Mouse (Mus musculus) heart, adult 18-20 months (tissue): ENCODE measurements at regions not wholly inside any gene's neighbourhood (a gene's known extent, or its start where the extent isn't known, plus 50 kb on each side); places are given as distances from the start of the nearest gene placed in this dataset.
"Not testable (repeated sequence)": the region's sequence is repeated elsewhere in the genome, so short reads cannot be mapped to it uniquely, and the experiment has no call there.

ENCODE experiments used
- DNase-seq, 2 experiments: peaks; one replicate each; pipeline ENCODE4 v3.0.0; 2021 to 2022; ENCODE audit warnings: mixed read lengths in 1 of 2

DNA sequence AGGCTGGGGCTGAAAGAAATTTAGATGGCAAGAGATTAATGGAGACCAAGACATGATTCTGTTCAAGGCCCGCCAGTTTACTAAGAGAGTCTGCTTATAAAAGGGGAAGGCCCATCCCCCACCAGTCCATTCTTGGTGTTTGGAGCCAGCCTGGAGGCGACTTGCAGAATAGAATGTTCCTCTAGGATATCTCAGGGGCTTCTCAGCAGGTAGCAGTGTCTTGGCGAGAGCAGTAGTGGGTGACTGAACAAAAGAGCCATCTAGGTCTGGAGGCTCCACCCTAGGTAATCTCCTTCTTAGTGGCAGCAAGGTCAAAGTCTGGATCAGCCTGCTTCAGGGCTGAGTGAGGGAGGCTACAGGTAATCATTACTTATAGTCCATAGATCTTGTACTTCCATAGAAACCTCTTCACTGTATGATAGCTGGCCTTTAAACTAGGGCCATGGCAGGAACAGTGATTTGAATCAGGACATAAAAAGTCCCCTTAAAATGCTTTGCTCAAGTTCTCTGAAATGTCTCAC, 166.0 kb upstream of the Gm5538 start:
- not testable (repeated sequence) for DNase-seq

DNA sequence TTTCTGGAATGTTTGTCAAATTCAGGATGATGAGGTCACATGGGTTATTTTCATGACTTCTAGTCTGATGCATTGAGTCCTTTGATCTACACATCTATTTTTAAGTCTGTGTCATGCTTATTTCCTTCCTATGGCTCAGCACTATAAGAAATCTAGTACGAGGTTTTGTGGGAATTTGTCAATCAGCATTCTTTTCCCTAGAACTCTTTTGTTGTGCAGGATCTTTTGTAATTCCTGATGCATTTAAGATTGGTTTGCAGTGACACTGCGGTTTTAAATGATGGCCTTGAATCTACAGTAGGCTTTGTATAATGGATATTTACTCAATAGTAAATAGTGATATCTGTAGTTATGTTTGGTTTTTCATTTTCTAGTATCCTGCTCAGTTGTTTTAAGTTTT, 187.0 kb upstream of the Gm5538 start:
- no peak for DNase-seq

DNA sequence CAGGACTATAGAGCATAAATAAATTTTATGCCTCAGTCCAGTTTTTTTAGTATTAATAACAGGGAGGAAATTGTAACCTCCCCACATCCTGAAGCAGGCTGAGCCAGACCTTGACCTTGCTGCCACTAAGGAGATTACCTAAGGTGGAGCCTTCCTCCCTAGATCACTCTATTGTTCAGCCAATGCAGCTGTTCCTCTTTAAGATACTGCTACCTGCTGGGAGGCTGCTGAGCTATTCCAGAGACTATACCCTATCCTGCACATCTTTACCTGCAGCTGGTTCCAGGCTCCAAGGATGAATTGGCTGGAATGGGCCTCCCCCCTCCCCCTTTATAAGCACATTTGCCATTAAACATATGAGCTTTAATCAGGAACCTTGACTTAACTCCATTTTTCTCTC, 189.0 kb upstream of the Gm5538 start:
- not testable (repeated sequence) for DNase-seq

DNA sequence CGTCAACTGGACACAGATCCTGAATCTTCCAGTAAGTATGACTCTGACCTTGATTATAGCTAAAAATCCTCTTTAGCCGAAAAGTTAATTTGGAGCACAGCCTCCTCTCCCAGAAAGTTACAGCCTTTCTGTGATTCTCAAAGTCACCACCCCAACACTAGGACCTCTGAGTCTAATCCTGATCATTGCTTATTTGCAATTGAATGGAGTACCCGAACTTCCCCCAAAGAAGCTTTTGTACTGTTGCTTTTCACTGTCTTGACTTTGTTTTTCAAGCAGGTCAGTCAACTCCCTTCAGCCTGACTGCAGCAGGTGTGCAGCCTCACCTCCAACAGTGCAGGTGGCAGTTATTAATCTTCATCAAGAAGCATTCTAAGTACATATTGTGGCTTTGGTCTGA, 189.7 kb upstream of the Gm5538 start:
- not testable (repeated sequence) for DNase-seq

DNA sequence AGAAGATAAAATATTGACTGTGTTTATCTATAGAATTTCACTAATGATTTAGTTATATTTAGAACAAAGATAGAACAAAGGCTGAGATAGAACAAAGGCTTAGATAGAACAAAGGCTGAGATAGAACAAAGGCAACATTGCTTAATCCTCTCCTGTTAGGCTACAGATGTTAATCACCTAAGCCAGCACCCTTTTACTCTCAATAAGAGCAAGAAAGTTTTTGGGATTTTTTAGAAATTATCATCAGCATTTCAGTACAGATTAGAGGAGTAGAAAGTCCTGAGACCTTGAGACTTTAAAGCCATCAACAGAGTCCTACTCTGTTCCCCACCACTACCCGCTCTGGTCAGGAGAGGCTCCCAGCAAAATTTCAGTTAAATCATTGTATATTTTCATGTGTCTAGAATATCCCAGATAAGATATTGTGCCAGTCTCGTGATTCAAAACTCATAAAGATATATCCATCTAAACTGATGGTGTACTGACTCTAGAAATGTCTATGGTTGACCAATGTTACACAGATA, 187.2 kb upstream of the Igsf10 start:
- DNase-seq: no peak

DNA sequence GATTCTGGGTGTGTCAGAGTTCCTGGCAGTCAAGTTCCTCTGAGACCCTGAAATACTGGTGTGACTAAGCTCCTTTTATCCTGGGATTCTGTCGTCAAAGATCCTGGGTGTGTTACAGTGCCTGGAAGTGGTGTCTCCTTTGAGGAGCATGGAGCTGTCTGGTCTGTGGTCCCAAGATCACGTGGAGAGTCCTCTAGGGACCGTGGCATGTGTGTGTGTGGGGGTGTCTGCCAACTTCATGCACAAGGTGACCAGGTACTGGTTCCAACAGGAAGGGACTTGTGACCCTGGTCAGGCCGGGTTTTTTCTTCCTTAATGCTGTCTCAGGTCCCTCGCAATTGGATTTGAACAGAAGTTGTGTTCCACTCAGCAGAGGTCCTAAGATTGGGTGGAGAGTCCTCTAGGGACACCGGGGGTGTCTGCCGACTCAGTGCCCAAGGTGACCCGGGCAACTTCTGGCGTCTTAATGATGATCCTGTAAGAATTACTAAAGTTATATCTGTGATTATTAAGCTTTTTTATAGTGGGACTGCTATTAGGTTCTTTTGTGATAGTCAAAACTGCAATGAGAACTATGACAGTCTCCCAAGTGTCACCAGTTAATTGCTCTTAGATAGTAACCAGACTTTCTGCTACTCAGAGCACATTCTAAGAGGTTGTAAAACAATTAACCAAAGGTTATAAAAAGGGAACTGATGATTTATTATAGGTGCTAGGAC, 186.6 kb upstream of the Igsf10 start:
- no peak for DNase-seq

DNA sequence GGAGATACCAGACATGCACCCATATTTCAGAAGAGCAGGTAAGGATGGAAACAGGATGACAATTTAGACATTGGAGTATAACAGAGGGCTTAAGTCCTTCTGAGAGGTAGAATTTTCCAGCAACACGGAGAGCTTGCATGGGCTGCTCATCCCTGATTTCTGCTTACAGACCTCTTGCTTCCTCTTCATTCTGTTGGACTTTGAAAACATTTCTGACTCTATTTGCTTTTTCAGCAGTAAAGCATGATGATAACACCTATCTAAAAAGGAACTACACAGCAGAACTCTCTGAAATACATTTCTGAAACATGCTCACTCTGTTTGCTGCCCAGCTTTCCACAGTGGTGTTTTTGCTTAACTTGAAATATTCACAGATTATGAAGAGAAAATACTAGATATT, 176.6 kb upstream of the Igsf10 start:
- no peak for DNase-seq

DNA sequence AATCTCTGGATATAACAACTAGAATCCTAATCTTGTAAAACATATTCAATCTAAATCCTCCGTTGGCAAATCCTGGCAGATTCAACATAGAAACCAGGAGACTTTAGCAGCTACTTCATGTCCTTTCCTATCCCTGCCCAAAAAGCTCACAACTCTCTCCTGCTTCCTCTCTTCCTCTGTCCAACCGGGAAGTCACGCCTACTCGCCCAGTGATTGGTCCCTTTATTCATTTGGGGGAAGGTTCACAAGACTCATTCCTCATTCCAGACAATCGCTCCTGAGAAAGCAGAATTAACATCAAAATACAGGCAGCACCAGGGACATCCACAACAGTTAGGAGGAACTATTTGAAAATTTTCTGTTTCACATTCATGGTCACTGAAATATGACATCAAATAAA, 133.9 kb upstream of the Igsf10 start:
- peak in 1 of 2 experiments; percentile 9 for DNase-seq

DNA sequence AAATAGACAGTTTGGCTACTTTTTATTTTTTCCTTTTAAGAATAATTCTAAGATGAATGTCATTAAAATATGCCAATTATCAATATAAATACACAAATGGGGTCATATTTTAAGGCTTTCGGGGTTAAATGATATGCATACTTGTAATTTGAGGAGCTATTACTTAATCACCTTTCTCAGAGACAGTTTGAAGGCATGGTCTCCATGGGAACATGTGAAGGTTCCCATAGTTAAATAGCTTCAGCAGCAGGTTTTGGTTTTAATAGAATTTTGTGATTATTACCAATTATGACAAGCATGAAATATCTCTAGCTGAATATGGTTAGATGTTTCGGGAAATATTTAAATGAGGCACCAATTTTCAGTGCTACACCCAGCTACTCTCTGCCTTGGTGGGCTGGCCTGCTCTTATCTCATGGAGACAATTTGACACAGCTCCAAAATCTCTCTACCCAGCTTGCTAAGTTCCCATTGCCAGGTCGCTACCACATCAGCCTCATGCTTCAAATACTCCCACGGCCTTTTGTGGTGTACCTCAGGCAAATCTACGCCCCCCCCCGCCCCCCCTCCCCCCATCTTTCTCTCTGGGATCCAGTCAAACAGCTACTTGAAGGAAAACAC, 133.4 kb upstream of the Igsf10 start:
- no peak for DNase-seq

DNA sequence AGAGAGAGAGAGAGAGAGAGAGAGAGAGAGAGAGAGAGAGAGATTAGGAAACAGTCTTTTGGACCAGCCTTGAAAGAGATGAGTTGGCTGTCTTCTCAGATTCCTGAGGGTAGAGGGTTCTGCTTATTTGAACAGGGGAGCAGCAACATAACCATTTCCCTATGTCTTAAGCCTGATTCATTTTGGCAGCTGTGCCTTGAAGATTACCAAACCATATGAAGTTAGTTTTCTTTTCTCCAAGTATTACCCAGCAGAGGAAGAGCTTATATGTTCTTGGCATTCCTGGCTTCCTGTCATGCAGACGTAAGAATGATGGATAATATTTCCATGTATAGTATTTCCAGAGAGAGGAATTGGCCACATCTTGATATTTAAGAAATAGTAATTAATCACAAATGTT, 124.8 kb upstream of the Igsf10 start:
- no peak for DNase-seq

DNA sequence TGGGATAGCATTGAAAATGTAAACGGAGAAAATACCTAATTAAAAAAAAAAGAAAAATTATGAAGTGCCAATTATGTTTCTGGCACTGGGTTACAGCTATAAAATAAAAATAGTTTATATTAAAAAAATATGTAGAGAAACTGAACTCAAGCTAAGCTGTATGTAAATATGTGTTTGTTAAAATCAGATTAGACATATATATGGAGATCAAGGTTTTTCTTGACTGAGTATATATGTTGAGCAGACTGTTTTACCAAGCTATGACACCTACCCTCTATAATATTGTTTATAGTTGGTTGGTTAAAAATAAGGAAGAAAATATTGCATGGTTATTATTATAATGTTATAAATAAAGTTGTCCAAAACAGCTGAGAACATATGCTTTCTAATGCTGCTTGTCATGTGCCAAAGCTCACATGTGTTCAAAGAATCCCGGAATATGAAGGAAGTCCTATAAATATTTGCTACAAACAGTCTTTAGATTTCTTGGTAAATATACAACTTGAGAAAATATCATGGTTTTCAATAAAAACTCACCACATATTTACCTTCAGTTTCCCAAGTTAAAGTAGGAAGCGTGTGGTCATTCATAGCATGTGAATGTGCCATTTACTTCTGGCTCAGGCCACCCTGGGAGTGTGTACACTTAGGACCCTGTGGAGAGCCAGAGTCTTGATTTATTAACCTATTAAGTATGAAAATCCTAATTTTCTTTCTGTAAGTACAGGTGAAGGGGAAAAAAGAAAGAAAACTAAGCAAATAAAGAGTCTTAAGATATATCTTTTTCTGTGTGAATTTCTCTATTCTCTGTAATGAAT, 118.4 kb upstream of the Igsf10 start:
- no peak for DNase-seq

DNA sequence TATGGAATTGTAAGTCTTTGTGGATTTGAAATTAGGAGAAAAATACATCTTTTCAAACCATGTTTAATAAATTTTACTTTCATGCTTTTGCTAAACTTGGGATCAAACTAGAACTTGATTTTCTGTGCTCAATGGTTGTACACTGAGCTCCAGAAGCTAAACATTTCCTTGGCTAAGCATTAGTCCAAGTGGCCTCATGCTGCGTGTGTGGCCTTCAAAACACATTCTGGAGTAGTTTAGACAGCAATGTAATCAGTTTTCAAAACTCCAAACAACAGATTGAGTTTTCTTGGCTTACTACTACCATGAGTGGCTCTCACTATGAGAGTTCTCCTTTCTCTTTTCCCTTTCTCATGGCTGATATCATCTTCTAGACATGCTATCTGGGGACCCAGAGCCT, 112.7 kb upstream of the Igsf10 start:
- DNase-seq: no peak

DNA sequence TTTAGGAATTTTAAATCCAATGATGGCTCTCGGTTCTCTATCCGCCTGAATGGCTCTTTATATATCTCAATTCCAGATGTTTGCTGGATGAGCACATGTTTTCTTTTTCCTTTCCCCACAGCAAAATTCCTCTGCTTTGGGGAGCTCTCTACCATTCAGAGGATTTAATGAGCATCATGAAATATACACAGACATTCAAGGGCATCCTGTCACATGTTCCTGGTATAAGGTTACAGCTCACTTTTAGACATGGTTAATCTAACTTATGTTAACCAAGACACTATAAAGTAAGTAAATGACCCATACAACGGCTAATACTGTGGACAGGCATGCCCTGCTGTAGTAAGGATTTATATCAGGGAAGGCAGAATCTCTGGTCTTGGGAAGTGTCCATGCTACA, 106.9 kb upstream of the Igsf10 start:
- no peak for DNase-seq

DNA sequence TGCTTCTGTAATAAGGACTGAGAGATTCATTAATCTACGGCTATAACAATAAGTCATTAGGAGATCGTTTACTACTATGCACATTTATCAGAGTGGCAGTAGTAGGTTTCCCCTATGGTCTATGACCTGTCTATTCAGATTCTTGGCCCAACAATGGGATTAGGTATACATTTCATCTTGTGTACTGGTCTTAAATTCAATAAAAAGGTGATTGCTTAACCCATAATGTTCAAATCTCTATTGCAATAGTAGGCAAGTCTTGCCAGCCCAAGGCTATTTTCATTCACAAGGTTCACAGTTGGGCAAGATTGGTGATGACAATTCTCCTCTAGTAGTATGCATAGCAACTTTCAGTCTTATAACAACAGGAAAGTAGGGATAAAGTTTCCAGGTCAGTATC, 79.4 kb upstream of the Igsf10 start:
- DNase-seq: no peak

DNA sequence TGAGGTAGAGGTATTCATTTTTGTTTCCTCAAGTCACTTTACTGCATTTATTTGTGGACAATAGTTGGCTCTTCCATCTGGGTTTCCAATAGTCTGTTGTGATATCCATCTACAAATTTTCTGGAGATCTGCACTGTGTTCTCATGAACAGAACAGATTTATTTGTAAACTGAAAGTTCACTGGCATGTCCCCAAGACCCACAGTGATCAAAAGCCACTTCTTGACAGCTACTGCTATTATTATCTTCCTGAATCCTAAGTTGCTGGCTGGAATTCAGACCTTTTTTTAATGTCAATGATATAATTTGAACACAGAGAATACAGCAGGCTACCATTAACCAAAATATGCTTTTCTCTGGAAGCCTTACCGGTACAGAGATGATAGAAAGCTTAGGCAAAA, 64.9 kb upstream of the Igsf10 start:
- DNase-seq: no peak

DNA sequence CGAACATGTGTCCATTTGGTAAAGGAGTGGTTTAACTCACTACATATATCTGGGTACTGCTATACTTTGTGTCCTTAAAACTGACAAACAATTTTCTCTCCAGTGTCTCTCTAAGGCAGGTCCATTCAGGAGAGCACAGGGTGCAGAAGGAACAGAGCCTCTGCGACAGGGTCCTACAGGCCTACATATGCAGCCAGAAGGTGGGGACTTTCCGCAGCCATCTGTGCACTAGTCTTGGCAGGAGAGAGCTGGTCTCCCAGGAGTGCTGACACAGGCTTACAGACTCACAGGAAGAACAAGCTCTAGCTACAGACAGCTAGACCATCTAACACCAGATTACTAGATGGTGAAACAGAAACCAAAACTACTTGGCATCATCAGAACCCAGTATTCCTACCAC, 61.8 kb upstream of the Igsf10 start:
- peak; percentile 26 to 41 for DNase-seq

DNA sequence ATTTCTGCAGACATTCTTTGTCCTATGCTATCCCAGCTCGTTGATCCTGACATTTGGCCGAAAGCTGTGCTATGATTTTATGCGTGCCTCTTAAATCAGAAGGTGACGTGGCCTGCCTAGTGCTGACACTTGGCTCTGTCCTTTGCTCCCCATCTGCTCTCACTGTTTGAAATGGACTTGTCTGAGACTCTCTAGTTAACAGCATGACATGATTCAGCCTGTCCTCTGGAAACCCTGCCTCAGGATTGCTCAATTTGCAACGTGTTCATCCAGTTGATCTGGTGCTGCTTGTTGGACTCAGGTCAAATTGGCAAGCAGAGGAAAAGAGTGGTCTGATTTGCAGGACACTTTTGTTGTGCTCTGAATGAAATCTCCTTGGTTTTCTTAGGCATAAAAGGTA, 57.7 kb upstream of the Igsf10 start:
- DNase-seq: peak; percentile 83 to 90

DNA sequence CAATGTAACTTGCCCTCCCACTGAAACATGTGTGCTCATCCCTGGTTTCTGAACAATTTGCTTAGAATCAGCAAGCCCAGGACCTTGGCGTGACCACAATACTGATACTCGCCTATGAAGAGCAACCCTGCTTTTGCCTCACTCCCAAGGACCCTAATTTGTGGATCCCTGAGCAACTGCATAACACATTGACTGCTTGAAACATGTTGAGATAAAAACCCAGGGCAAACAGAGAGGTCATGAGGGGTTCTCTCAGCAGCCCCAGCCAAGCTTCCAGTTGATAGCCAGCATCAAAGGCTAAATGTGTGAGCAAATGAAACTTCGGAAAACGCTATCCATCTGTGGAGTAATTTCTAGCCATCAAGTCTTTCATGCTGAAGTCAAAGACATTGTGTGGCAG, 57.2 kb upstream of the Igsf10 start:
- peak in 1 of 2 experiments; percentile 34 for DNase-seq
